Mouse (Mus musculus) layer of hippocampus, adult 2 months (tissue): ENCODE measurements around the gene Gm11634. TPM values are rescaled to one million over a fixed set of nuclear protein-coding genes. Genes with fewer than 3 reads are reported as not detected.
A peak's percentile ranks its signal among the peaks of the same experiment; 100 is the strongest.
"Not testable (repeated sequence)": the region's sequence is repeated elsewhere in the genome, so short reads cannot be mapped to it uniquely, and the experiment has no call there.

Experiments
- DNase-seq, 2 experiments: peaks; one replicate each; pipeline ENCODE4 v3.0.0; 2022; ENCODE audit warnings: low spot score in 2 of 2
- H3K27ac ChIP-seq: fragments of 200-600 bp; 2 replicates; pipeline ENCODE4 v1.8.1; 2022
- H3K4me3 ChIP-seq: fragments of 200-600 bp; 2 replicates; pipeline ENCODE4 v1.8.1; 2022; ENCODE audit warnings: mild to moderate bottlenecking
- CTCF ChIP-seq: fragments of 200-600 bp; conservative IDR thresholded peaks from 2 replicates; pipeline ENCODE4 v1.8.1; 2022; ENCODE audit warnings: antibody characterized with exemption, mild to moderate bottlenecking, moderate library complexity
- long read RNA-seq, 2 experiments: library from polyadenylated mRNA; stranded (forward); transcript quantifications; one replicate each; pipeline ENCODE4 v2.0.0; 2021; ENCODE audit warnings: borderline mapping rate in 2 of 2
- total RNA-seq, 2 experiments: library from RNA; stranded (reverse); gene quantifications; 2 replicates each; pipeline ENCODE4 v1.2.3; 2021

Gm11634 gene
- total RNA-seq: not detected
- long read RNA-seq, experiment 1: 0 reads
- long read RNA-seq, experiment 2: 0 reads

GRCm38 (mm10) chr11:101599156-101599555, at the start of gene Gm11634:
TSS of gene Gm11634 (minus strand) at chr11:101599256.
- no peak for DNase-seq
- Histone ChIP-seq H3K27ac (no peak within 1 kb of the TSS), H3K4me3 (no peak within 1 kb of the TSS)
- no peak for TF ChIP-seq CTCF

- not testable (repeated sequence) for DNase-seq, H3K4me3 ChIP-seq, H3K27ac ChIP-seq
Measured at GRCm38 (mm10) chr11:101647093-101647492, 48.0 kb upstream of the Gm11634 start.

DNA sequence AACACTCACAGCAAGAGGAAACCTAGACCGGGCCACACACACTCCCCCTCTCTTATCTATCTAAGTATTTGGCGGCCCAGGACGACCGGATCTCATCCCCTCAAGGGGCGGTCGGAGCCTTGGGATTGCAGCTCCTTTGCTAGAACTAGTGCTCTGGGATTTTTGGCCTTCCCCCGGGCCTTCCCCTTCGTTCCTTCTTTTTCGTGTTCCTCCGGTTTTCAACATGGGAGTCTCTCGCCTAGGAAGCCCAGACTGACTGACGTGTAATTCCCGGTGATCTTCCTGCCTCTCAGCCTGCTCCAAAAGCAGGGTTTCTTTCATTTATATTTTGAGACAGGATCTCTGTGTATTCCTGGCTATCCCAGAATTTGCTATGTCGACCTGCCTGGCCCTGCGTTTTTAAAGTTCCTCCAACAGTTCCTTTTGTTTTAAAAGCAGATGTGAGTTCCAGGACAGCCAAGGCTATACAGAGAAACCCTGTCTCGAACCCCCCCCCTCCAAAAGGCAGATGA, 47.3 kb upstream of the Gm11634 start:
- peak overlapping the region; percentile 50 for H3K4me3 ChIP-seq
- peak overlapping the region; percentile 99 for H3K27ac ChIP-seq
- DNase-seq: not testable (repeated sequence)

GRCm38 (mm10) chr11:101645411-101646282, 46.6 kb upstream of the Gm11634 start:
- Histone ChIP-seq H3K27ac (peak overlapping the region; percentile 99), H3K4me3 (peak overlapping the region; percentile 50)
- peak in 1 of 2 experiments; percentile 52 for DNase-seq

DNA sequence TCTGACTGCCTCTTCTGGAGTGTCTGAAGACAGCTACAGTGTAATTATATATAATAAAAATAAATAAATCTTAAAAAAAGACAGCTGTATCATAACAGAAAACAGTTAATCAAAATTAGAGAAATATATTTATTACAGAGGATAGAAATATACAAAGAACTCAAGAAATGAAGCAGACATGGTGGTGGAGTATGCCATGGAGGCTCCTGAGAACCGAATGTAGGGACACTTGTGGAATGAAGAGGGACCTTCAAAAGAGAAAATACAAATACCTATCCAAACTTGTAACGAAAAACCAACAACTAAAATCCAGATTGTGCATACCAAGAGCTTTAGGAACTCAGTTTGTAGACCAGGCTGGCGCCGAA, 46.0 kb upstream of the Gm11634 start:
- not testable (repeated sequence) for DNase-seq, H3K27ac ChIP-seq, H3K4me3 ChIP-seq

DNA sequence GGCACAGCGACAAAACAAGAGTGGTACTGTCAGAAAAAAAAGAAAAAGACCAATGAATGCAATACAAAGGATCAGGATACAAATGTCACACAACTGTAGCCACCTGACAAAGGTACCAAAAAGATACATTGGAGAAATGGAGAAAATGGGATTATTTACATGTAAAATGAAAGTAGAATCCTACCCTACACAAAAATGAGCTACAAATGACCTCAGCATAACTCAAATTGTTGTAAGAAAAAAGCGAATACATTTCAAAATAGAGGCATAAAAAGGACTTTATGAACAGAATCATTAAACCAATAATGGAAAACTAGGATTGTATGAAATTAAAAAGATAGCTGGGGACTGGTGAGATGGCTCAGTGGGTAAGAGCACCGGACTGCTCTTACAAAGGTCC, 45.5 kb upstream of the Gm11634 start:
- no peak for DNase-seq
- Histone ChIP-seq H3K4me3 (no peak overlapping the region), H3K27ac (no peak overlapping the region)
- no peak for TF ChIP-seq CTCF

DNA sequence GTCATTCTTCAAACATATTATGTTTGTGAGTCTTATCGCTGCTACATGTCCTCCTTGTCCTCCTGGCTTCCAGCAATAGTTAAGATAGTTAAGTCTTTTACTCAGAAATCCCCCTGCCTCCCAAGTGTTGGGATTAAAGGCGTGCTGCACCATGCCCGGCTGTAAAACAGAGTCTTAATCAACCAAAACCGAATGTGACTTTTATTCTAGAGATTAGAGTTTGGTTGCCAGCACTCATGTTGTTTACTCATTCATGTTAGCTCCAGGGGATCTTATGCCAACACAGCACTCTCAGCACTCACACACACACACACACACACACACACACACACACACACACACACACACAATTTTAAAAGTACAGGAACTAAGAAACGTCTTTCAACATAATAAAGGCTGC, 43.9 kb upstream of the Gm11634 start:
- TF ChIP-seq CTCF: no peak
- DNase-seq: no peak
- H3K4me3 ChIP-seq: no peak overlapping the region
- H3K27ac ChIP-seq: no peak overlapping the region

- not testable (repeated sequence) for H3K4me3 ChIP-seq
- DNase-seq: peak in 1 of 2 experiments; percentile 13
- peak overlapping the region; percentile 97 for H3K27ac ChIP-seq
Measured at GRCm38 (mm10) chr11:101641710-101642642, 42.9 kb upstream of the Gm11634 start.

DNA sequence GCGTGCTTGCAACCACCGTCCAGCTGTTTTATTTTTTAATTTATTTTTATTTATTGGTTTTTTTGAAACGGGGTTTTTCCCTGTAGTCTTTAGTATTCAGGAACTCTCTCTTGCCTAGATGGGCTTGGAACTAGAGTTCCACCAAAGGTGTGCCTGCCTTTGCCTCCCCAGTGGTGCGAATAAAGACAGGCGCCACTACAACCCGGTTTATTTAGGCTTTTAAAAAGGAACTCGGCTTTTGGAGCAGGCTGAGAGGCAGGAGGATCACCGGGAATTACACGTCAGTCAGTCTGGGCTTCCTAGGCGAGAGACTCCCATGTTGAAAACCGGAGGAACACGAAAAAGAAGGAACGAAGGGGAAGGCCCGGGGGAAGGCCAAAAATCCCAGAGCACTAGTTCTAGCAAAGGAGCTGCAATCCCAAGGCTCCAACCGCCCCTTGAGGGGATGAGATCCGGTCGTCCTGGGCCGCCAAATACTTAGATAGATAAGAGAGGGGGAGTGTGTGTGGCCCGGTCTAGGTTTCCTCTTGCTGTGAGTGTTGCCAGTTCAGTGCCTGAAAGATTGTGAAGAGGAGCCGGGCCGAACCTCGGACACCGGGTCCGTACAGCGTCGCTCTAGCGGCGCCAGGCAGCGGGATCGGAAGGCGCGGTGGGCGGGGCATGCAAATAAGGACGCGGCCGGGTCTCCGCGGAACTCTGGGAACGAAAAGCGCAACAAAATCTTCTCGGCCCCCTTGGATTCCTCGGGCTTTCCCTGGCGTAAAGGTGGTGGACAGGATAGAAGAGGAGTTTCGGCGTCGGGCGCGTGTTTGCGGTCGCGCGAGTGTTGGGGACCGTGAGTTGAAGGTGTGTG, 42.0 kb upstream of the Gm11634 start:
- peak overlapping the region; percentile 97 for H3K27ac ChIP-seq
- peak; percentile 73 to 82 for DNase-seq
- H3K4me3 ChIP-seq: peak overlapping the region; percentile 43

GRCm38 (mm10) chr11:101639761-101640160, 40.7 kb upstream of the Gm11634 start:
- H3K27ac ChIP-seq: no peak overlapping the region
- H3K4me3 ChIP-seq: no peak overlapping the region
- no peak for TF ChIP-seq CTCF
- DNase-seq: no peak

DNA sequence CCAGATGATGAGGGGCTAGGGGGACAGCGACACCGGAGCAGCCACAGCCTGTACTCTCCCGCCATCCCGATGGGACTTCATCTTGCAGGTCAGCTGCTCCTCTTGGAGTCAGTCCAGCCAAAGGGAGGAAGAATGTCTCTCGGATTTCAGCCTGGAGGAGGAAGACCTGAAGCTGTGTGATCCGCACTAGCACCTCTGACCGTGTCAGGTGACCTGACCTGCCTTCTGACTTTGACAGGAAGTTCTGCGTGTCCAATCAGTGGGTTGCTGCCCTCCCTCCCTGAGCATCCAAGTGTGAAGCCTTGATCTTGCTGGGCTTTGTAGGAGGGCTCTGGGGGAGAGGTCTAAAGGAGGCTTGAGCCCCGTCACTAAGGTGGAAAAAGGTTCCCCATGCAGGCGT, 36.6 kb upstream of the Gm11634 start:
- Histone ChIP-seq H3K27ac (no peak overlapping the region), H3K4me3 (no peak overlapping the region)
- no peak for TF ChIP-seq CTCF
- DNase-seq: no peak

GRCm38 (mm10) chr11:101628733-101629417, 29.8 kb upstream of the Gm11634 start:
- peak overlapping the region; percentile 68; the same call in 1 of the 2 replicates for H3K4me3 ChIP-seq
- not testable (repeated sequence) for DNase-seq, H3K27ac ChIP-seq
